Mouse (Mus musculus) thymus, adult 2 months (tissue): ENCODE measurements around the gene Ttc26. TPM values are rescaled to one million over a fixed set of nuclear protein-coding genes. Genes with fewer than 3 reads are reported as not detected.
A peak's percentile ranks its signal among the peaks of the same experiment; 100 is the strongest.
"Not testable (repeated sequence)": the region's sequence is repeated elsewhere in the genome, so short reads cannot be mapped to it uniquely, and the experiment has no call there.

Experiments used
- DNase-seq: peaks from one replicate; pipeline ENCODE4 v3.0.0; 2021
- H3K27ac ChIP-seq: fragments of 200-500 bp; 2 replicates; pipeline ENCODE4 v1.5.1; 2012; ENCODE audit warnings: low read length, control low read depth; ENCODE audit not compliant: control insufficient read depth, insufficient read depth
- H3K27me3 ChIP-seq: fragments of 200-500 bp; 2 replicates; pipeline ENCODE4 v1.6.1; 2012; ENCODE audit warnings: mild to moderate bottlenecking, low read length, moderate library complexity, mixed read lengths; ENCODE audit not compliant: control insufficient read depth, insufficient read depth
- H3K36me3 ChIP-seq: fragments of 200-500 bp; 2 replicates; pipeline ENCODE4 v1.6.1; 2012; ENCODE audit warnings: mild to moderate bottlenecking, low read length, moderate library complexity; ENCODE audit not compliant: control insufficient read depth, insufficient read depth
- H3K4me1 ChIP-seq: fragments of 200-500 bp; replicated peaks from 2 replicates; pipeline ENCODE4 v1.6.1; 2012; ENCODE audit warnings: low read length; ENCODE audit not compliant: control insufficient read depth, insufficient read depth
- H3K4me3 ChIP-seq: fragments of 200-500 bp; 2 replicates; pipeline ENCODE4 v1.5.1; 2012; ENCODE audit warnings: mild to moderate bottlenecking, low read length, control low read depth, moderate library complexity; ENCODE audit not compliant: control insufficient read depth, insufficient read depth
- CTCF ChIP-seq: fragments of 200-500 bp; IDR thresholded peaks from 2 replicates; pipeline ENCODE4 v1.5.1; 2012; ENCODE audit warnings: mild to moderate bottlenecking, control low read depth, low read length, moderate library complexity, borderline replicate concordance; ENCODE audit not compliant: control insufficient read depth, poor library complexity, insufficient read depth; ENCODE audit errors: extremely low read depth
- POLR2A ChIP-seq: fragments of 200-500 bp; IDR thresholded peaks from 2 replicates; pipeline ENCODE4 v1.6.1; 2012; ENCODE audit warnings: mild to moderate bottlenecking, low read length, control low read depth, moderate library complexity; ENCODE audit not compliant: control insufficient read depth, poor library complexity, insufficient read depth; ENCODE audit errors: extremely low read depth
- WGBS: fragments of 180-500 bp; shearing (Covaris S2); methylation state at CpG from one replicate; pipeline ENCODE4 v1.1.7; 2018; 5-methylcytosine and 5-hydroxymethylcytosine counted together
- polyA plus RNA-seq: library from polyadenylated mRNA; depleted of rRNA; stranded (reverse); fragments of >200 nt; gene quantifications from 2 replicates; pipeline ENCODE4 v1.2.3, GENCODE M21; 2012

The Ttc26 gene
- polyA plus RNA-seq, 1 experiment = 0.44 TPM

GRCm38 (mm10) chr6:38355862-38356261 lies 25.4 kb upstream of the Ttc26 start:
- no peak for TF ChIP-seq CTCF
- no peak for TF ChIP-seq POLR2A
- Histone ChIP-seq H3K36me3 (no peaks in the 10 kb centered on the region), H3K4me1 (peaks cover 17% of the 10 kb centered on the region), H3K27ac (no peak overlapping the region), H3K4me3 (no peak overlapping the region), H3K27me3 (no peaks in the 10 kb centered on the region)
- no peak for DNase-seq
- WGBS = 87% methylated on average over 7 of the region's 7 CpGs

- H3K36me3 ChIP-seq, H3K27ac ChIP-seq, H3K27me3 ChIP-seq, DNase-seq, H3K4me3 ChIP-seq: not testable (repeated sequence)
- WGBS = 97% methylated on average over 15 of the region's 15 CpGs
- H3K4me1 ChIP-seq = peaks cover 14% of the 10 kb centered on the region
These were observed 24.4 kb upstream of the Ttc26 start for GRCm38 (mm10) chr6:38356661-38357433.

GRCm38 (mm10) chr6:38357603-38358252 lies 23.5 kb upstream of the Ttc26 start:
- 82% methylated on average over 5 of the region's 5 CpGs for WGBS
- DNase-seq = no peak
- Histone ChIP-seq H3K27me3 (no peaks in the 10 kb centered on the region), H3K4me3 (no peak overlapping the region), H3K4me1 (peaks cover 14% of the 10 kb centered on the region), H3K36me3 (no peaks in the 10 kb centered on the region), H3K27ac (no peak overlapping the region)
- TF ChIP-seq POLR2A (no peak), CTCF (no peak)

- no peaks in the 10 kb centered on the region for H3K36me3 ChIP-seq
- no peaks in the 10 kb centered on the region for H3K27me3 ChIP-seq
- H3K27ac ChIP-seq = peak overlapping the region; percentile 35; the same call in 1 of the 2 replicates
- no peak for TF ChIP-seq POLR2A
- no peak for TF ChIP-seq CTCF
- H3K4me3 ChIP-seq = no peak overlapping the region
- peaks cover 14% of the 10 kb centered on the region for H3K4me1 ChIP-seq
- WGBS = 77% methylated on average over 8 of the region's 8 CpGs
- no peak for DNase-seq
These were observed 22.8 kb upstream of the Ttc26 start for GRCm38 (mm10) chr6:38358253-38359027.

- H3K27me3 ChIP-seq, H3K36me3 ChIP-seq, DNase-seq, H3K4me3 ChIP-seq, H3K27ac ChIP-seq: not testable (repeated sequence)
- peaks cover 14% of the 10 kb centered on the region for H3K4me1 ChIP-seq
- WGBS = 86% methylated on average over 11 of the region's 11 CpGs
These were observed 22.1 kb upstream of the Ttc26 start for GRCm38 (mm10) chr6:38359044-38359735.

GRCm38 (mm10) chr6:38359736-38360499 lies 21.4 kb upstream of the Ttc26 start:
- H3K4me3 ChIP-seq = no peak overlapping the region
- H3K27me3 ChIP-seq = no peaks in the 10 kb centered on the region
- peak overlapping the region; percentile 58 for H3K27ac ChIP-seq
- H3K36me3 ChIP-seq = no peaks in the 10 kb centered on the region
- peaks cover 14% of the 10 kb centered on the region for H3K4me1 ChIP-seq
- no peak for TF ChIP-seq CTCF
- TF ChIP-seq POLR2A = no peak
- DNase-seq = peak; percentile 43
- WGBS = 54% methylated on average over 12 of the region's 12 CpGs
